Mouse (Mus musculus) E14TG2a.4 (cell line): ENCODE results near the gene Arx.

Experiments used
- CTCF ChIP-seq: conservative IDR thresholded peaks from 2 replicates; pipeline ENCODE4 v1.5.1; 2014; ENCODE audit warnings: low read length
- NANOG ChIP-seq: IDR thresholded peaks from 2 replicates; pipeline ENCODE4 v1.6.1; 2014; ENCODE audit warnings: borderline replicate concordance, low read length, mixed read lengths
- POU5F1 ChIP-seq: IDR thresholded peaks from 2 replicates; pipeline ENCODE4 v1.6.1; 2014; ENCODE audit warnings: low read length, borderline replicate concordance

DNA sequence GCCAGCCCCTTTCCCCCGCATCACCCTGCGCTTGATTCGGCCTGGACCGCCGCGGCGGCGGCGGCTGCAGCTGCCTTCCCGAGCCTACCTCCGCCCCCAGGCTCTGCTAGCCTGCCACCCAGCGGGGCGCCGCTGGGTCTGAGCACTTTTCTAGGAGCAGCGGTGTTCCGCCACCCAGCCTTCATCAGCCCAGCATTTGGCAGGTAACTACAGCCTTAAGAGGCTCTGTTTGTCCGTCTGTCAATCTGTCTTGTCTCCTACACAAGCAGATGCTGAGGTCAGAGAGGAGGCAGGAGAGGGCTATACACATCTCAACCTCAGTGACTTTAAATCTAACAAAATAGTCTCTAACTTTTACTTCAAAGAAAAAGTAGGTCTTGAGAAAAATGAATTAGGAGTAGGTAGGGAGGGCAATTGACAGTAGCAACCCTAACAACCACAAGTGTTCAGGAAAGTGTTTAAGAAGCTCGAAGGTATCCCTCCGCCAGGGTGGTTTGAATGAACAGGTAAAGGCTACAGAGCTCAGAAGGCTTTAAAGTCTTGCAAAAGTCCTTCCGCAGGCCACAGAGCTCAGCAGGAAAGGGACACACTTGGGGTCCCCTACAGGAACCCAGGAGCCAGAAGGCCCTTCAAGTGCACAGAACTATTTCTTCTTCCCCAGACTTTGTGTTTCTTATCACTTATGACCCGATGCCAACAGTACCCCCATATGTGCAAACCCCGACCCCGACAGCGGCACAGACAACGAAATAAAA, 8.7 kb downstream of the Arx start:
- TF ChIP-seq CTCF (no peak), NANOG (no peak), POU5F1 (no peak)
